Mouse (Mus musculus): ENCODE measurements at regions not wholly inside any gene's neighbourhood (a gene's known extent, or its start where the extent isn't known, plus 50 kb on each side); places are given as distances from the start of the nearest gene placed in this dataset.

DNA sequence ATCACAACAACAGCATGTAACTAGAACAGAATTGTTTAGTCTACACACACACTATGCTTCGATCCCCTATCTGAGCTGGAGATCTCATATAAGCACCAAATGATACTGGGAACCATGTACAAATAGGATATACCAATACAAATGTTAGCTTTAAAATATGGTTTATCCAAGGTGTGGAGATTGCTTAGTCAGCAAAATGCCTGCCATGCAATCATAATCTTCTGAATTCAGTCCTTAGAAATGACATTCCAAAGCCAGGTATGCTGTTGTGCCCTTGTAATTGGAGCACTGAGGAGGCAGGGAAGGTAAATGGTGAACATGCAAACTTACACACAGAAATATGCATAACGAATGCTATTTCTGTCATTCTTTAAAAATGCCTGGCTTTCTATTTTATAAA is 54.0 kb upstream of the Thsd7b start:
- no peak for DNase-seq (ENCODE audit: low spot score)

DNA sequence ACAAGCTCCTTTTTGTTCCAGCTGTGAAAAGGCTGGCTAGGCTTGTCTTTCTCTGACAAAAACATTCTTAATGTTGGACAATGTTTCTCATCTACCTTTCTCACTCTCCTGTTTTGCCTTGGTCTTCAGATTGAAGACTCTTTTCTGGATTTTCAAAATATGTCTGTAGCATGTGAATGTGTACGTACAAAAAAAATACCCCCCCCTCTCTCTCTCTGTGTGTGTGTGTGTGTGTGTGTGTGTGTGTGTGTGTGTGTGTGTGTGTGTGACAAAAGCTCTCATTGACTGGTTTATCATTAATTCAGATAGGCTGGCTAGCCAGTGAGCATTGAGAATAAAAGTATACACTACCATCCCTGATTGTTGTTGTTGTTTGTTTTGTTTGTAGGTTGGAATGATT is 64.3 kb upstream of the Thsd7b start:
- DNase-seq (ENCODE audit: low spot score), result no peak

DNA sequence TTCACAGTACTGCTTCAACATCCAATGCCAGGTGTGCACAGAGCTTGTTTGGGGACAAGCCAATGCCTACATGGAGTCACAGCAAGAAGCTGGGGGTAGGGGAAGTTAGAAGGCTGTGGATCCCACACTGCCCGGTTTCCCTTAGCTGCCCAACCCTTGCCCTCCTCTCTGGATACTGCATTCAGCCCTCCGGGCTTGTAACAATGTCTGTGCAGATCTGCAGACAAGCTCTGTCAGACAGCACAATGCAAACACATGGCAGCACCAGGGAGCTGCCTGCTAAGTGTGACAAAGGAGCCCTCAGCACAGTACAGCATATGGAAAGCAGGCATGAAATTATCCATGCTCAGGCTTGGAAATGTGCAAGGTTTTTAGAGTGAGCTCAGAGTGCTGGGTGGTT is 64.7 kb upstream of the Thsd7b start:
- no peak for DNase-seq (ENCODE audit: low spot score)

- DNase-seq (ENCODE audit: low spot score), result no peak
Observed at GRCm38 (mm10) chr1:129207674-129208073, 65.4 kb upstream of the Thsd7b start.

GRCm38 (mm10) chr1:129180174-129180759 is 92.8 kb upstream of the Thsd7b start:
- no peak for DNase-seq (ENCODE audit: low spot score)

- DNase-seq (ENCODE audit: low spot score), result no peak
Observed at GRCm38 (mm10) chr1:129169936-129170335, 103.2 kb upstream of the Thsd7b start.

DNA sequence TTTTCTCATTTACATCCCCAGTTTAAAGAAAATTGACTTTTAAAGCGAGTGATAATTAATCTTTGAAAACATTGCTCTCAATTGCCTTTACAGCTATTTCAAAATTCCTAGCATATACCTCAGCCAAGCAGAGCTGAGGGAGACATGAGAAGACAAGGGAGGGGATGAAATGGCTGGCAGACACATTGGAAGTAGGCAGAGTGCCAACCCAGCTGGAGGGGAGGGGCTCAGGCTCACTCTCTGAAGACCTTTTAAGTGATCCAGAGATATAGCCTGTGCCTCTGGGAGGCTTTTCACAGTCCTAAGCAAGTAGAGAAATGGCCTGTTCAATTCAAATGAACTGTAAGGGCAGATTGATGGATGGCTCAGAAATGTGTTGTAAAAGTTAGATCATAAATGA is 122.5 kb upstream of the Thsd7b start:
- DNase-seq (ENCODE audit: low spot score), result no peak

GRCm38 (mm10) chr1:129148733-129149388 is 124.2 kb upstream of the Thsd7b start:
- no peak for DNase-seq (ENCODE audit: low spot score)

DNA sequence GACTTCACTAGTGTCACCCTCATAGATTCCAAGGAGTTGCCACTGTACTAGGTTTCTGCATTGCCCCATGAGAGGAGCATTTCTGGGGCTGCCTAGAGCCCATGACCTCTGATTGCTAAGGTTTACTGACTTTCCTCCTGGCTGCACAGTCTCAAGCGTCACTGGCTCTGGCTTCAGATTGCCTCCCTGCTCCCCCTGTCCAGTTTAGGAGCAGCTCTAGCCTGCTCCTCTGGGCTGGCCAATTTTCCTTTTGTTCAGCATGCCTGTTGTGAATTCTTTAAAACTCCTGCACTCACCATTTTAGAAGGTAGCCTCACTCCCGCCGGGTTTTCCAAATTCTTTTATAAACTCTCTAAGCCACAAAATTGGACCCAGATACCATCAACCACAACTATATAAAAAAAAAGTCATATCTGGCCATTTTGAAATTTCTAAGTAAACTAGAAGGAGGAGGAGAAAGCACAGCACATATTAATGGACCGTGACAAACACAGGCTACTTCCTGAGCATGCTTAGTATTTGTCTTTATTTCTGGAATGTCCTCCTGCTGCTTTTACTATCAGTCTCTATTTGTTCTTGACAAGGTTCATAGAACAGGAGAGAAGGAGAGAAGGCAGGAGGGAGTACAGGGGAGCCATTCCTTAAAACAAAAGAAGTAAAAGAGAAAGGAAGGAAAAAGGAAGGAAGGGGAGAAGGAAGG is 126.6 kb upstream of the Thsd7b start:
- no peak for DNase-seq (ENCODE audit: low spot score)

GRCm38 (mm10) chr1:129138783-129139182 is 134.3 kb upstream of the Thsd7b start:
- DNase-seq (ENCODE audit: low spot score), result no peak

DNA sequence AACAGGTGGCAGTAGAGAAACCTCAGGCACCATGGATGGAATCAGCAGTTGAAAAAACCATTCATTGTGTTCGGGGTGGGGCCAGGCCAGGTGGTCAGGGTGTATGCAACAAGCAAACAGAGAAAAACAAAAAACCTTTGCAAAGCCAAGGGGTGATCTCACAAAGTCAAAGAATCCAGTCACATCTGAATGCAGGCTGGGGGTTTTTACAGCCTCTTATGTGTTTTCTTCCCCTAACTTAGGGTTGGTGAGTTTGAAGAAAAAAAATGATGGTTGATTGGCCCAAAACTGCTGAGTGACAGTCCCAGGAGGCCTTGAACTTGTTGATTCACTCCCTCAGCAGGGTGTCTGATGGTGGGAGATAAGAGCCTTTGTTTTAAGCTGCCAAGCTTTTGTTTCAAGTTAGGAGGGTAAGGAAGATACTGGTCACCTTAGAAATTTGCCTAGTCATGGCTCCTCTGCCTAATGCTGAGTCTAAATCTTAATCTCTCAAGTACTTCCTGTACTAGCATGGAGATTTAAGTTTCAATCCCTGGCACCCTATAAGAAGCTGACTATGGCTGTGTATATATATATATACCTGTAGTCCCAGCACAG is 166.0 kb upstream of the Thsd7b start:
- DNase-seq (ENCODE audit: low spot score), result no peak

DNA sequence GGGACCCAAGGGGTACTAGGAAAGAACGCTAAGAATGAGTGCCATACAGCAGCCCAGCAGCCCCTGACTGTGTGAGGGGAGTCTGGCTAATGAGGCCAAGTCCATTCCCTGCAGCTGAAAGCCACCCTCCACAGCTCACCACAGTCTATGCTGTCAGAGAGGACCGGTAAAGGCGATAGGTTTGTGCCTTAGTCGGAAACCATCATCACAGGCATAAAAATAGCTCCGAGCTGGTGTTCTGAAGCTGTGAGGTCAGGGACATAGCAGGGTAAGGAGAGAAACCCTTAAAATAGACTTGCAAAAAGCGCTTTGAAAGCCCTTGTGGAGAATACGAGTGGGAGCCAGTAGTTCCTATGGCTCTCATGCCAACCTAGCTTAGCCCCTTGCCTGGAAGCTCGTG is 172.1 kb upstream of the Thsd7b start:
- DNase-seq (ENCODE audit: low spot score), result no peak

DNA sequence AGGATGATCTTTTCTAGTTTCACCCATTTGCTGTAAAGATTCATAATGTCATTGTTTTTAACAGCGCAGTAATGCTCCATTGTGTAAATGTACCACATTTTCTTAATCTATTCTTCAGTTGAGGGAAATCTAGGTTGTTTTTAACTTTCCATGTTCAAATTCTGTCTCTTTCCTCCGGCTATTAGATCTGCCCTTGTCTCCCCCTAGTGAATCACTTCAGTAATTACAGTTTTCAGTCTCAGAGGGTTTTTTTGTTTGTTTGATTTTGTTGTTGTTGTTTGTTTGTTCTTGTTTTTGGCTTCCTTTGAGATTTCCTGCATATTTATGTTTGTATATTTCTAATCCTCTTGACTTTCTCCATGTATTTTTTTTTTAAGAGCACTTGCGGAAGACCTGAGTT is 194.8 kb upstream of the Thsd7b start:
- no peak for DNase-seq (ENCODE audit: low spot score)

GRCm38 (mm10) chr1:129057182-129057581 is 215.9 kb upstream of the Thsd7b start:
- DNase-seq (ENCODE audit: low spot score), result no peak

DNA sequence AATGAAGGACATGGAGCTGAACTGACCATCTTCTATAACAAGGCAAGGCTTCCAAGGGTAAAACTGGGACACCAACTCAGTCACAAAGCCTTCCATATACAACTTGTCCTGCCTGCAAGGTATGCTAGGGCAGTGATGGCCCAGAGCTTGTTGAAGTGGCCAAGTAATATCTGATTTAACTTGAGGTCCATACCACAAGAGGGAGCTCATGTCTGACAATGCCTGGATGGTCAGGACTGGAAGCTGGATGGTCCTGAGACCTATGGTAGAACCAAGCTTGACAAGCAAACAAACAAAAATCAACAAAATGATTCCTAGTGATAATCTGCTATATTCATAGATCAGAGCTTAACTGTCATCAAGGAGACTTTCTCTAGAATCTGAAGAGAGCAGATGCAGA is 217.8 kb upstream of the Thsd7b start:
- no peak for DNase-seq (ENCODE audit: low spot score)

DNA sequence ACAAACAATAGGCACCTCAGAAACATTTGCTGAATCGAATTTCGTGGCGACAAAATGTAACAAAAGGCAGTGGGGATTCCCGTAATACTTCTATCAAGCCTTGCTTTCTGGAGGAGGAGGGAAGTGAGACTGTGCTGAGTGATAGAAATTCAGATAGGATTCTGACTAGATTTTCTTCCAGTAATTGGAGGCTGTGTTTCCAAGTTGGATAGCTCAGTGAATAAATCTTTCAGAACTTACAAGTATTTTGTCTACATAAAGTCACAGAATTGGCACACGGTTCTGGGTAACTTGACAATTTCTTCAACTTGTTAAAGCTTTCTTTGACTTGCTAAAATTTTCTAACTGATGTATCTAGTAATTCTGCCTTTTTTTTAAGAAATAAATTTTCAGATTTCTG is 239.4 kb upstream of the Thsd7b start:
- DNase-seq (ENCODE audit: low spot score), result no peak

DNA sequence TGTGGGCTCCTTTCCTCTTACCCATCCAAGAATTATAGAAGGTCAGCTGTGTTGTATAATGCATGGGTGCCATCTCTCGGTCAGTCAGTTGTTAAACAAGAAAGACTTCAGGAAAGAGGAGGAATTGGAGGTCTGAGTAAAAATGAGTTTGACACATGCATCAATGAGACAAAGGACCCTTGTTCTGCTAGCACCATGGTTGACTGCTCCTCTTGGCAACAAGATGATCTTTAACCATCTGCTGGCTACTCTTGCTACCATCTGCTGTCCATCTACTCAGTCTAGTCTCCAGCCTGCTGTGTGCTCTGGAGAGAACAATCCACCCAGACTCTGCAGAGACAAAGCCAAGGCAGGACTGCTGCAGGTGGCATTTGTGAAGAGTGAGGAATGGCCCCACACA is 267.2 kb upstream of the Thsd7b start:
- no peak for DNase-seq (ENCODE audit: low spot score)

DNA sequence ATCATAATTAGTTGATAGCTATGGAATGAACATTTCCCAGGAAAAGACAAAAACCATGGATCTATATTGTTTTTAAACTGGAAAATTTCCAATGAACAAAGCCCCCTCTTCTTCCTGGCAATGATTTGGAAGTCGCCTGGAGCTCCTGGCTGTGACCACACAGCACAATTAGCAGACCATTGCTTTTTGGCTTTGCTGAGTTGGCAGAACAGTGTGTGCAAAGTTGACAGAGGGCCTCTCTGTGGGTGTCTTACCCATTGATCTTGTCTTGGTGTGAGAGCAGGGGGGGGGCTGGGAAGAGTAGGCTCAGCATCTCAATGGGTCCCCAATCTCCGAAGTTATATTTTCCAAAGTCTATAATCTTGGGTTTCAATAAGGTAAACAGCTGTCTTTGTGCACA is 270.8 kb upstream of the Thsd7b start:
- no peak for DNase-seq (ENCODE audit: low spot score)

DNA sequence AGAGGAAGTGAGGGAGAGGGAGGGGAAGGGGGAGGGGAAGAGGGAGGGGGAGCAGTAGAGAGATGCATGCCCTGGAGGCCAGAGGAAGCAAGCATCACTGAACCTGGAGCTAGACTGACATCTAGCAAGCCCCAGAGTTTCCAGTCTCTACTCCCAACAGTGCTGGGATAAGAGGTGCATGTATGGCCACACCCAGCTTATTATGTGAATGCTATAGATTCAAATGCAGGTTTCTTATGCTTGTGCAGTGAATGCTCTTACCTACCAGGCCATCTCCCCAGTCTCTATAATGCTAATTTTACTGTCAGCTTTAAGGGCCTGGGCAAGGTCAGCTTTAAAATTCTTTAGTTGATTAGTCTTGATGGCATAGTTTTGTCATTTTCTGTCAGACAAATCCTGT is 271.3 kb upstream of the Thsd7b start:
- DNase-seq (ENCODE audit: low spot score), result no peak

DNA sequence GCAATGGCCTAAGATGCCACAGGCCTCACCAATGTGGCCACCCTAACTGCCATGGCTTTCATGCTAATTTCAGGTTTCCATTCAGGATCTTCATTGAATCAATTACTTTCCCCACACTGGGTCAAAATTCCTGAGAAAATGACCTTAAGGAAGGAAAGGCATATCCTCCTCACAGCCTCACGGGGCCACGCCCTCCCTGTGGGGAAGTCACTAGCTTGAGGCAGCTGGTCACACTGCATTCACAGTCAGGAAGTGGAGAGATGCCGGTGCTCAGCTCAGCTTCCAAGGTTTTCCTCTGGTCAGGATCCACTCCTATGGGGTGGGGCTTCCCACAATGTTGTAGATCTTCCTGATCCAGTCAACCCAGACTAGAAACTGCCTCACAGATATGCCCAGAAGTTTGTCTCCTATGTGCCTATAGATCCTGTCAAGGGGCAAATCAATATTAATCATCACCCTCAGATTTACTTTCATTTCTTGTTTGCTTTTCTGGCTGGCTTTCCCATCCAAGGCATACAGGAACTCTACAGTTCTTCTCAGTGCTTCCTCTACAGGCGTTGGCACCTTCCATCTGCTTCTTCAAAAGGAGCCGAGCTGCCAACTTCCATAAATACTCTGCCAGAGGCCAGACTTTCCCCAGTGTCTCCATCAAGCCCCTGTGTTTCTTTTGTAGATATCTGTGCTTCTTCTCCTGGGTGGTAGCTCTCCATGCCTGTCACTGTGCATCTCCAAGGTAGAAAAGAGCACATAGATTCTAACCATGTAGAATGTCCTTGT is 273.2 kb upstream of the Thsd7b start:
- DNase-seq (ENCODE audit: low spot score), result no peak

DNA sequence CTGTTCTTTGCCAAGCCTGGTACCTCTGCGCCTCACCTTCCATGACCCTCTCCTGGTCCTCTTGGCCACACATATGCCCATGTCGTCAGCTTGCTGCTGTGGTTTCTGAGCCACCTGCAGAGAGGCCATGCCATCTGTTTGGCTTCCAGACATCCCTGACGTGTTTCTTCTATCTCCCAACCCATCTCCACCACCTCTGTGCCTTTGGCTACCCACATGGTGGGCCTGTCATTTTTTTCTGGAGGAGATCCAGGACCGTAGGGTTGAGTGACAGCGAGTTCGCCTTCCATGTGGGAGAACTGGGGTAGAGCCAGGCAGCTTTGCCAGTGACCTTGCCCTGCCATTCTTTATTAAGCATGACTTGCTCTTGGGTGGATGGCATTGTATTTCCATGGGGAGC is 278.4 kb upstream of the Thsd7b start:
- DNase-seq (ENCODE audit: low spot score), result no peak

GRCm38 (mm10) chr1:128983411-128983810 is 289.7 kb upstream of the Thsd7b start:
- DNase-seq (ENCODE audit: low spot score), result no peak

Measured in thymus, postnatal 0 days (tissue).